Mouse (Mus musculus): ENCODE measurements at regions not wholly inside any gene's neighbourhood (a gene's known extent, or its start where the extent isn't known, plus 50 kb on each side); places are given as distances from the start of the nearest gene placed in this dataset.

- no peak for DNase-seq (ENCODE audit: low spot score)
Observed at GRCm38 (mm10) chr1:73535726-73536265, 520.1 kb upstream of the Tnp1 start.

- DNase-seq (ENCODE audit: low spot score): no peak
Observed at GRCm38 (mm10) chr1:73533526-73533925, 517.8 kb upstream of the Tnp1 start.

- no peak for DNase-seq (ENCODE audit: low spot score)
Observed at GRCm38 (mm10) chr1:73532316-73532715, 516.6 kb upstream of the Tnp1 start.

- no peak for DNase-seq (ENCODE audit: low spot score)
Observed at GRCm38 (mm10) chr1:73531831-73532230, 516.1 kb upstream of the Tnp1 start.

- no peak for DNase-seq (ENCODE audit: low spot score)
Observed at GRCm38 (mm10) chr1:73530326-73530725, 514.6 kb upstream of the Tnp1 start.

GRCm38 (mm10) chr1:73528623-73529022 is 512.9 kb upstream of the Tnp1 start:
- no peak for DNase-seq (ENCODE audit: low spot score)

GRCm38 (mm10) chr1:73516441-73516840 is 500.7 kb upstream of the Tnp1 start:
- no peak for DNase-seq (ENCODE audit: low spot score)

GRCm38 (mm10) chr1:73515781-73516180 is 500.1 kb upstream of the Tnp1 start:
- DNase-seq (ENCODE audit: low spot score): no peak

GRCm38 (mm10) chr1:73513822-73514221 is 498.1 kb upstream of the Tnp1 start:
- DNase-seq (ENCODE audit: low spot score): no peak

- no peak for DNase-seq (ENCODE audit: low spot score)
Observed at GRCm38 (mm10) chr1:73512836-73513235, 497.1 kb upstream of the Tnp1 start.

GRCm38 (mm10) chr1:73507071-73507754 is 491.5 kb upstream of the Tnp1 start:
- peak; percentile 21 for DNase-seq (ENCODE audit: low spot score)

- no peak for DNase-seq (ENCODE audit: low spot score)
Observed at GRCm38 (mm10) chr1:73503611-73504010, 487.9 kb upstream of the Tnp1 start.

- no peak for DNase-seq (ENCODE audit: low spot score)
Observed at GRCm38 (mm10) chr1:73500671-73501070, 485.0 kb upstream of the Tnp1 start.

GRCm38 (mm10) chr1:73495971-73496749 is 480.5 kb upstream of the Tnp1 start:
- DNase-seq (ENCODE audit: low spot score): no peak

- DNase-seq (ENCODE audit: low spot score): no peak
Observed at GRCm38 (mm10) chr1:73481956-73482355, 466.2 kb upstream of the Tnp1 start.

GRCm38 (mm10) chr1:73479349-73479920 is 463.7 kb upstream of the Tnp1 start:
- no peak for DNase-seq (ENCODE audit: low spot score)

- no peak for DNase-seq (ENCODE audit: low spot score)
Observed at GRCm38 (mm10) chr1:73460598-73460997, 444.9 kb upstream of the Tnp1 start.

GRCm38 (mm10) chr1:73459754-73460534 is 444.2 kb upstream of the Tnp1 start:
- DNase-seq (ENCODE audit: low spot score): no peak

- no peak for DNase-seq (ENCODE audit: low spot score)
Observed at GRCm38 (mm10) chr1:73457261-73457660, 441.6 kb upstream of the Tnp1 start.

GRCm38 (mm10) chr1:73456359-73457062 is 440.8 kb upstream of the Tnp1 start:
- DNase-seq (ENCODE audit: low spot score): no peak

GRCm38 (mm10) chr1:73444216-73444890 is 428.6 kb upstream of the Tnp1 start:
- DNase-seq (ENCODE audit: low spot score): no peak
